ENCODE assay signal across 7 mouse cellular contexts in the genomic region with DNA sequence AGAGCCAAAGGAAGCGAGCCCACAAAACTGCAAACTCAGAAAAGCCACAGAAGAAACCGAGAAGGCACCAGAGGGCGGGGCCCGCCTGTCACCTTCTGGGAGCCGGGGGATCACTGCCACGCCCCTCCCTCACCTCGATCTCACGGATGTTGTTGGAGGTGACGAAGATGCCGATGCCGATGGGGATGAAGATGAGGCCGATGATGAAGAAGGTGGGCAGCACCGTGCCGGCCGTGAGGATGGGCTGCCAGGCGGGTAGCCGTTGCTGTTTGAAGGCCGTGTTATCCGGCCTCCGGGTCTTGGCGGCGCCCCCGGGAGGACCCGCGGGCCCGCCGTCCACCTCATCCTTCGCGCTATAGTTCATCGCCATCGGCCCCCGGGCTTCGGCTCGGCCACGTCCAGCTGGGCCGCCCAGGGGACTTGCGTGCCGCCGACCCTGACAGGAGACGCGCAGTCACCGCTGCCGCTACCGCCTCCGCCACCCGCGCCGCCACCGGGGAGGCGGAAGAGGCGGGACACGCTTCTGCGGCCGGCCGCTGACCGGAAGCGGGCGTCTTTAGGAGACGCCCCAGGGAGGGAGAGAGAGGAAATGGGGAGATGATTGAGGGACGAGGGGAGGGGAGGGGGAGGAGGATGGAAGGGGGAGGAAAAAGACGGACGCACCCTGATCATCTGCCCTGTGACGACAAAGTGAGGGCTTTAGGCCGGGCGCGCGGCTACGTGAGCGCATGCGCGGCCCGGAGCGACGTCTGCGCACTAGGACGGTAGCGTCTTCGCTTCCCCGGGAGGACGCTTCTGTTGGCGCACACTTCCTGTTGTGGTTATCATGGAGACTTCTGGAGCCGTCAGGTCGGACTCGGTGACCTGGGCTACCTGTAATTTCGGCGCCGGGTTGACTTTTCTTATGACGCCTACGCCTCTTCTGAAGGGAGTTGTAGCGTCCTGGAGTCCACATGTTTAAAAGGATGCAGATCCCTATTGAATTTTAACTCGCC. TPM values are rescaled to one million over a fixed set of nuclear protein-coding genes. Genes with fewer than 3 reads are reported as not detected.
DNase-seq lines count a peak whose midpoint lies in the region; ATAC-seq lines count a peak whose summit lies in the region.

A gene (minus strand): TSS at position 667 of the 995 bp plus-strand sequence.

- peak within 1 kb of the TSS; percentile 87 for H3K27ac ChIP-seq in embryonic facial prominence, embryonic 11.5 days (replicated peaks; ENCODE audit: low read depth, low read length)
- H3K27ac ChIP-seq in limb, embryonic 10.5 days: peak within 1 kb of the TSS; percentile 90
- peak within 1 kb of the TSS; percentile 86 for H3K27ac ChIP-seq in midbrain, embryonic 13.5 days

- H3K4me3 ChIP-seq in embryonic facial prominence, embryonic 11.5 days (ENCODE audit: low read depth, low read length): peak within 1 kb of the TSS; percentile 95
- H3K4me3 ChIP-seq in limb, embryonic 10.5 days: peak within 1 kb of the TSS; percentile 82
- H3K4me3 ChIP-seq in midbrain, embryonic 13.5 days (replicated peaks): peak within 1 kb of the TSS; percentile 84

- H3K9ac ChIP-seq in embryonic facial prominence, embryonic 11.5 days (replicated peaks; ENCODE audit: low read length): peak within 1 kb of the TSS; percentile 91
- H3K9ac ChIP-seq in midbrain, embryonic 13.5 days (replicated peaks): peak within 1 kb of the TSS; percentile 85

- no peaks in the 10 kb centered on the region for H3K27me3 ChIP-seq in embryonic facial prominence, embryonic 11.5 days (ENCODE audit: control insufficient read depth, insufficient read depth, low read length)
- H3K27me3 ChIP-seq in limb, embryonic 10.5 days (ENCODE audit: low read depth, poor library complexity, severe bottlenecking): no peaks in the 10 kb centered on the region
- no peaks in the 10 kb centered on the region for H3K27me3 ChIP-seq in midbrain, embryonic 13.5 days

- H3K4me1 ChIP-seq in embryonic facial prominence, embryonic 11.5 days (ENCODE audit: control insufficient read depth, insufficient read depth, low read length): no peaks in the 10 kb centered on the region
- peaks cover 15% of the 10 kb centered on the region for H3K4me1 ChIP-seq in limb, embryonic 10.5 days
- peaks cover 26% of the 10 kb centered on the region for H3K4me1 ChIP-seq in midbrain, embryonic 13.5 days (replicated peaks)

- H3K4me2 ChIP-seq in embryonic facial prominence, embryonic 11.5 days (ENCODE audit: low read depth, low read length): peak within 1 kb of the TSS; percentile 58
- peak within 1 kb of the TSS; percentile 82 for H3K4me2 ChIP-seq in midbrain, embryonic 13.5 days (replicated peaks)

- H3K36me3 ChIP-seq in embryonic facial prominence, embryonic 11.5 days (replicated peaks; ENCODE audit: control insufficient read depth, insufficient read depth, low read depth, low read length): no peaks in the 10 kb centered on the region
- no peaks in the 10 kb centered on the region for H3K36me3 ChIP-seq in limb, embryonic 10.5 days
- no peaks in the 10 kb centered on the region for H3K36me3 ChIP-seq in midbrain, embryonic 13.5 days

- ATAC-seq in embryonic facial prominence, embryonic 11.5 days (replicated peaks; ENCODE audit: insufficient number of reproducible peaks, low FRiP score, low TSS enrichment, low read depth): peak; percentile 97
- peak; percentile 88 for ATAC-seq in granulocyte monocyte progenitor cell, adult 5-6 weeks (replicated peaks; ENCODE audit: poor library complexity, severe bottlenecking)
- ATAC-seq in midbrain, embryonic 13.5 days: peak; percentile 99

- DNase-seq in adrenal gland, postnatal 14 days: peak; percentile 97
- DNase-seq in embryonic facial prominence, embryonic 11.5 days (ENCODE audit: low spot score): peak; percentile 96
- peak; percentile 96 for DNase-seq in kidney, adult 11 months
- peak; percentile 91 for DNase-seq in limb, embryonic 10.5 days (ENCODE audit: low spot score)
- peak; percentile 80 for DNase-seq in spleen, adult 12 weeks (ENCODE audit: low spot score)

- WGBS in embryonic facial prominence, embryonic 11.5 days: under 1% methylated on average over 89 of the region's 91 CpGs
- WGBS in limb, embryonic 10.5 days: under 1% methylated on average over 91 of the region's 91 CpGs
- WGBS in midbrain, embryonic 13.5 days: under 1% methylated on average over 89 of the region's 91 CpGs

- no peaks in the 10 kb centered on the region for H3K9me3 ChIP-seq in embryonic facial prominence, embryonic 11.5 days (replicated peaks; ENCODE audit: control insufficient read depth, low read length)
- no peaks in the 10 kb centered on the region for H3K9me3 ChIP-seq in limb, embryonic 10.5 days (replicated peaks)
- no peaks in the 10 kb centered on the region for H3K9me3 ChIP-seq in midbrain, embryonic 13.5 days

RNA-seq across cellular contexts. Expression of the gene that starts here (rescaled TPM):
- total RNA-seq in adrenal gland, postnatal 14 days (2021): 98.9 and 105 TPM in 2 replicates
- 64.2 and 73.6 TPM in 2 replicates for polyA plus RNA-seq in embryonic facial prominence, embryonic 11.5 days (2014; fragmentation: Nextera tagmentation; extraction: Ambion mirVana)
- 68.6 and 72.5 TPM in 2 replicates for total RNA-seq in granulocyte monocyte progenitor cell, adult 5-6 weeks (2014; fragmentation: Nextera tagmentation)
- 91.9 and 115 TPM in 2 replicates for total RNA-seq in granulocyte monocyte progenitor cell, adult 5-6 weeks (2017)
- polyA plus RNA-seq in limb, embryonic 10.5 days (2016; fragmentation: Nextera tagmentation; extraction: Ambion mirVana): 43.0 and 45.0 TPM in 2 replicates
- 109 TPM in 2 replicates for polyA plus RNA-seq in midbrain, embryonic 13.5 days (2015; fragmentation: Nextera tagmentation; extraction: Ambion mirVana)

Comparison
In these comparisons a context has a peak if more than half of its experiments do, and no peak if none do; other contexts are left out.
1. Peak in every context shown above with its lines: DNase-seq, ATAC-seq, H3K4me3 ChIP-seq and H3K27ac ChIP-seq.